Mouse (Mus musculus) G1E (cell line): ENCODE measurements around the gene 1700028P14Rik. TPM values are rescaled to one million over a fixed set of nuclear protein-coding genes. Genes with fewer than 3 reads are reported as not detected.
"Not testable (repeated sequence)": the region's sequence is repeated elsewhere in the genome, so short reads cannot be mapped to it uniquely, and the experiment has no call there.

Source experiments
- ATAC-seq: 2 replicates; pipeline ENCODE4 v1.8.0; 2016; ENCODE audit warnings: mild to moderate bottlenecking; ENCODE audit not compliant: insufficient number of reproducible peaks, poor library complexity, low FRiP score, severe bottlenecking; ENCODE audit errors: extremely low read depth
- DNase-seq: peaks from one replicate; pipeline ENCODE4 v3.0.0; 2012; ENCODE audit warnings: low spot score
- H3K27me3 ChIP-seq: 2 replicates; pipeline ENCODE4 v1.6.1; 2012; ENCODE audit warnings: mild to moderate bottlenecking, low read length, inconsistent platforms; ENCODE audit not compliant: insufficient read depth
- H3K36me3 ChIP-seq: replicated peaks from 2 replicates; pipeline ENCODE3; 2012; ENCODE audit warnings: mild to moderate bottlenecking, inconsistent platforms
- H3K4me1 ChIP-seq: 2 replicates; pipeline ENCODE4 v1.6.1; 2012; ENCODE audit warnings: low read depth, low read length, inconsistent platforms, mixed read lengths; ENCODE audit not compliant: insufficient read depth
- H3K4me3 ChIP-seq: 2 replicates; pipeline ENCODE4 v1.5.1; 2012; ENCODE audit warnings: low read depth, mild to moderate bottlenecking, inconsistent platforms, low read length, moderate library complexity, mixed read lengths
- H3K9me3 ChIP-seq: replicated peaks from 2 replicates; pipeline ENCODE4 v1.6.1; 2012; ENCODE audit warnings: inconsistent platforms
- CTCF ChIP-seq: IDR thresholded peaks from 2 replicates; pipeline ENCODE4 v1.5.1; 2012; ENCODE audit warnings: low read depth, low read length, inconsistent platforms, mixed read lengths
- GATA1 ChIP-seq: IDR thresholded peaks from 2 replicates; pipeline ENCODE4 v1.6.1; 2012; ENCODE audit warnings: borderline replicate concordance, low read length, inconsistent platforms, mixed read lengths
- GATA2 ChIP-seq: IDR thresholded peaks from 2 replicates; pipeline ENCODE4 v1.6.1; 2012; ENCODE audit warnings: low read depth, low read length, inconsistent platforms, borderline replicate concordance
- POLR2AphosphoS5 ChIP-seq: IDR thresholded peaks from 2 replicates; pipeline ENCODE4 v1.6.1; 2012; ENCODE audit warnings: low read depth, low read length, inconsistent platforms; ENCODE audit not compliant: insufficient replicate concordance
- TAL1 ChIP-seq: conservative IDR thresholded peaks from 2 replicates; pipeline ENCODE4 v1.6.1; 2012; ENCODE audit warnings: low read depth, low read length, inconsistent platforms, mixed read lengths
- polyA plus RNA-seq: library from polyadenylated mRNA; stranded (reverse); fragments of >175 nt; gene quantifications from 2 replicates; pipeline ENCODE4 v1.2.3, GENCODE M21; 2012
- total RNA-seq, 2 experiments: library from RNA; stranded (forward) in 1 of 2; stranded (reverse) in 1 of 2; fragments of 200-1000 nt in 1 of 2; fragments of >200 nt in 1 of 2; fragmentation: Nextera tagmentation in 1 of 2; gene quantifications; 2 replicates each; pipeline ENCODE4 v1.2.3; 2014 to 2017

1700028P14Rik gene
- total and polyA plus RNA-seq, 3 experiments, result not detected

DNA sequence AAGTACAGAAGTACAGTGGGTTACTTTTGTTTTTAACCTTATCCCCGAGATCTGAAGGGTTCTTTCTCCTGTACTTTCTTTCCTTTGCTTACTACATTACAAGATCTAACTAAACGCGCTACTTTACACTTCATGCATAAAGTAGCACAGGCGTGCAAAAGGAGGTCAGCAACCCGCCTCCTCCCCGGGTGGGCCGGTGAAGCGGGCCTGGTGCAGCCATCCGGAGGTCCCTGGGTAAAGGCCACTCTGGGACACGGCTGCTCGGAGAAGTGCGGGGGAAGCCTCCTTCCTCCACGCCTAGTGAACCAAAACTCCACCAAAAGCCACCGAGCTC, 34.3 kb upstream of the 1700028P14Rik start:
- Histone ChIP-seq H3K4me1 (peaks cover 9% of the 10 kb centered on the region), H3K27me3 (no peaks in the 10 kb centered on the region; the same call in 1 of the 2 replicates), H3K36me3 (peaks cover 9% of the 10 kb centered on the region), H3K4me3 (peak overlapping the region; percentile 96), H3K9me3 (no peaks in the 10 kb centered on the region)
- DNase-seq (no peak), ATAC-seq (peak; percentile 28)
- TF ChIP-seq GATA1 (no peak), GATA2 (no peak), TAL1 (no peak), CTCF (no peak), POLR2AphosphoS5 (no peak)

DNA sequence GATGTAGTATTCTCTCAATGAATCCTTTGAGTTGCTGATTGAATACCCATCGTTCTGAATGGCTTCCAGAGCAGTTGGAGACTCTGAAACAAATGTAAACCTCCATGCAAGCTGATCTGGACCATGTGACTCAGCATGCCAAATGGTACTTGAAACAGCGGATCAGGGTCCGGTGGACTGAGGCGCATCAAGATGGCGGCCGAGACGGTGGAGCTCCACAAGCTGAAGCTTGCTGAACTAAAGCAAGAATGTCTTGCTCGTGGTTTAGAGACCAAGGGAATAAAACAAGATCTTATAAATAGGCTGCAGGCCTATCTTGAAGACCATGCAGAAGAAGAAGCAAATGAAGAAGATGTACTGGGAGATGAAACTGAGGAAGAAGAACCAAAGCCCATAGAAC, 23.0 kb upstream of the 1700028P14Rik start:
- not testable (repeated sequence) for H3K27me3 ChIP-seq, H3K9me3 ChIP-seq, DNase-seq, H3K36me3 ChIP-seq, H3K4me1 ChIP-seq, H3K4me3 ChIP-seq
- peak; percentile 40; the same call in 1 of the 2 replicates for ATAC-seq

DNA sequence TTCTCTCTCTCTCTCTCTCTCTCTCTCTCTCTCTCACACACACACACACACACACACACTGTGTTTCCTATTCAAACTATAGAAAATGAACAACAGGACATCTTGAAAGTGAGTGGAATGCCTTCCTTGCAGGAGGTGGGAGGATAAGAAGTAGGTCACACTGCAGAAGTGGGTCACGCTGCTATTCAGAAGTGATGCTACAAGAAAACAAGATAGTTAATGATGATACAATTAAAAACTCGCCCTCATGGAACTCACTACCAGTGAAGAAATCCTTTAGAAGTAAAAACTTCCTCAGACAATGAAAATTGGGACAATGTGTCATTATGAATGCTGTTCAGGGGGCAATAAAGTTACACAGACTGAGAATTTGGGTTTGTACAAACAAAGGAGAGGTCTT, 20.4 kb upstream of the 1700028P14Rik start:
- DNase-seq, result no peak
- ATAC-seq, result no peak
- no peak for TF ChIP-seq CTCF
- no peak for TF ChIP-seq POLR2AphosphoS5
- no peak for TF ChIP-seq TAL1
- TF ChIP-seq GATA2, result no peak
- TF ChIP-seq GATA1, result no peak

DNA sequence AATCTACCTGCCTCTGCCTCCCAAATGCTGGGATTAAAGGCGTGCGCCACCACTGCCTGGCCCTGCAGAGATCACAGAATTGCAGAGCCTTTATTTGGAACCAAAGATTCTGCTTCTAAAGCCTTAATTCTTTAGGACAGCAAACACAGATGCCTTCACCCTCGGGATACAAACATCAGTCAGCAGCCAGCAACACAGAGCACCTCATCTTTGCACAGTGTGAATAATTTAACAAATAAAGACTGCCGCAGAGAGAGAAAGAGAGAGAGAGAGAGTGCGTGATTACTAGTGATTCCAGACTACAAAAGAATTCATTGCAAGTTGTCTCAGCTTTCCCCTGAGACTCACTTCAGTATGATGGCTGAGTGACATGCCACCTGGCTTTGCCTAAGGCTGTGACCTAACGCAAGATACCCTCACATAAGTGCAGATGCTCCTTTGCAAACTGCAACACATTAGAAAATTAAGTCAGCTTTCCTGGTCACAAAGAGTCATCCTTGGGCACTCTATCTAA, 15.6 kb upstream of the 1700028P14Rik start:
- Histone ChIP-seq H3K36me3 (no peaks in the 10 kb centered on the region), H3K27me3 (peaks cover 2% of the 10 kb centered on the region; the same call in 1 of the 2 replicates), H3K4me3 (no peak overlapping the region), H3K9me3 (no peaks in the 10 kb centered on the region), H3K4me1 (no peaks in the 10 kb centered on the region)
- DNase-seq (no peak), ATAC-seq (no peak)
- TF ChIP-seq TAL1, result no peak
- TF ChIP-seq GATA1, result no peak
- no peak for TF ChIP-seq POLR2AphosphoS5
- TF ChIP-seq GATA2, result no peak
- TF ChIP-seq CTCF, result no peak

More for the DNA sequence above, 20.4 kb upstream of the 1700028P14Rik start:
- H3K4me1 ChIP-seq, result no peaks in the 10 kb centered on the region
- H3K4me3 ChIP-seq, result no peak overlapping the region
- H3K27me3 ChIP-seq, result peaks cover 2% of the 10 kb centered on the region; the same call in 1 of the 2 replicates
- H3K9me3 ChIP-seq, result no peaks in the 10 kb centered on the region
- H3K36me3 ChIP-seq, result no peaks in the 10 kb centered on the region

DNA sequence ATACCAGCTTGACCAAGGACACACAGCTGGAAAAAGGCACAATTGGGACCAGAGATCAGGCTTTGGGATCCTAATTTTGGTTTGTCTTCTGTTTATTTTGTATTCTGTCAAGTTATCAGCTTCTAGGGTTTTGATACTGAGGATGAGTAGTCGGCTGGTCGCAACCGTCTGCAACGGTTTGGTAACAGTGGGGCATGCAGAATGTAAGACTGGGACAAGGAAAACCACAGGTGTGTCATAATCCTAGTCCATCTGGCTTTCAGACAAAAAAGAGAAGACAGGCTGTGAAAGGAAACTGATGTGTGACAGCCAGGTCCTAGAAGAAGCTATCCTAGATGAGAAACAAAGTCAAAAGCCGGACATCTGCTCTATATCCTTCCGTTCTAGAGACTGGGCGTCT, 11.5 kb upstream of the 1700028P14Rik start:
- Histone ChIP-seq H3K27me3 (peaks cover 3% of the 10 kb centered on the region; the same call in 1 of the 2 replicates), H3K4me3 (no peak overlapping the region), H3K36me3 (no peaks in the 10 kb centered on the region), H3K4me1 (no peaks in the 10 kb centered on the region), H3K9me3 (no peaks in the 10 kb centered on the region)
- no peak for ATAC-seq
- no peak for DNase-seq
- no peak for TF ChIP-seq POLR2AphosphoS5
- TF ChIP-seq GATA2, result no peak
- no peak for TF ChIP-seq TAL1

DNA sequence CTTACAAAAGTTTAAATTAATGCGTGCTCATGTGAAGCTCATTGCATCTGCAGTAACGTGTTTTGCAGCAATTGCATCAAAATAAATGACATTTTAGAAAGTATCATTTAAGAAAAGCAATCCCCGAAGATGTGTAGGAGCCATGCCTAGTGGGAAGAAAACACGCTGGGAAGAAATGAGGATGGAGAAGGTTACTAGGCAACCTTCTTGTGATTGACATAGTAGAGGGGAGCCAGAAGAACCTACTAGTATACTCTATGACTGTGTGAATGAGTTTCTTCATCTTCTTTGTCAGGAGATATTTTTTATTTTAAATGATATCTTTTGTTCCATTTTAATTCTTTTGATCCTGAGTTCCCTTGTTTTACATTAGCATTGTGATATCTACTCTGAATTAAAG, 5.7 kb upstream of the 1700028P14Rik start:
- Histone ChIP-seq H3K4me3 (no peak overlapping the region), H3K9me3 (no peaks in the 10 kb centered on the region), H3K27me3 (peaks cover 3% of the 10 kb centered on the region; the same call in 1 of the 2 replicates), H3K4me1 (no peaks in the 10 kb centered on the region), H3K36me3 (no peaks in the 10 kb centered on the region)
- DNase-seq, result no peak
- no peak for ATAC-seq
- TF ChIP-seq GATA1 (no peak), POLR2AphosphoS5 (no peak), CTCF (no peak), GATA2 (no peak), TAL1 (no peak)

DNA sequence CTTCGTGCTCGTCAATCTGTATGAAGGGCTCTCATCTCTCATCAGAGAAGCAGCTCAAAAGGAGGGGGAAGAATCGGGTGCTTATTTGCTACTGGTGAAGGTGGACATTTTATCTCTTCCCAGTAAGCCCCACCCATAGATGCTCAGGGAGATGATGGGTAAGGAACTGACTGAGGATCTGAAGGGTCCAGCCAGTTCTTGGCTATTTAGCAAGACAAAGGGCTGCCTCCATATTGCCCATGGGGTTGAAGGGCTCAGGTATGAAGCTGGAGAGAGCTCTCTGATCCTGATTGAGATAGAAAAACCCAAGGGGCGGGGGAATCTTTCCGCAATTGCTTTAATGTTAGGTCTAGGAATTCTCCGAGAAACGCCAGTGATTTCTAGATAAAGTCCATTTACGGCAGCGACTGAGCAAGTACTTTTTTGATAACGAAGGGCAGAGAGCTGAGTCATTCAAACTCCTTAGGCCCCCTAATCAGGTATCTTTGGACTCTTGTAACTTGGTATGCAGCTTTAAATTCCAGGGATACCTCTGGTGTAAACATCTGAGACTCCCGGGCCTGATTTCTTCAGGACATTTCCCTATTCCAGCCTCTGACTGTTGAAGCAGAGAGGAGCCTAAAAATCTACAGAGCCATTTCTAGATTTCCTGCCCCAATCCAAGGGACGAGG, 4.8 kb upstream of the 1700028P14Rik start:
- no peaks in the 10 kb centered on the region for H3K36me3 ChIP-seq
- no peaks in the 10 kb centered on the region for H3K9me3 ChIP-seq
- H3K4me1 ChIP-seq, result no peaks in the 10 kb centered on the region
- H3K27me3 ChIP-seq, result peaks cover 6% of the 10 kb centered on the region
- ATAC-seq (no peak), DNase-seq (no peak)
- TF ChIP-seq POLR2AphosphoS5, result no peak
- no peak for TF ChIP-seq GATA1
- no peak for TF ChIP-seq TAL1
- no peak for TF ChIP-seq CTCF
- no peak for TF ChIP-seq GATA2
- no peak overlapping the region for H3K4me3 ChIP-seq
